Mouse (Mus musculus): ENCODE measurements around the gene Zfp777. TPM values are rescaled to one million over a fixed set of nuclear protein-coding genes. Genes with fewer than 3 reads are reported as not detected.
A peak's percentile ranks its signal among the peaks of the same experiment; 100 is the strongest.

The Zfp777 gene
- polyA plus RNA-seq, 1 experiment from 2014 or later = 11.1 TPM

GRCm38 (mm10) chr6:48067492-48067891, 18.8 kb upstream of the Zfp777 start:
- no peak overlapping the region for H3K9ac ChIP-seq (ENCODE audit: low read depth, low read length)
- H3K4me2 ChIP-seq (ENCODE audit: low read length) = no peak overlapping the region
- ATAC-seq = no peak
- 98% methylated on average over 3 of the region's 3 CpGs for WGBS
- H3K36me3 ChIP-seq (ENCODE audit: control insufficient read depth, insufficient read depth, low read length) = peaks cover 21% of the 10 kb centered on the region
- no peaks in the 10 kb centered on the region for H3K4me1 ChIP-seq (ENCODE audit: control insufficient read depth, insufficient read depth, low read depth, low read length)
- no peak overlapping the region for H3K4me3 ChIP-seq (ENCODE audit: low read length)
- no peak overlapping the region for H3K27ac ChIP-seq (ENCODE audit: low read depth, low read length)
- no peaks in the 10 kb centered on the region for H3K9me3 ChIP-seq (ENCODE audit: control insufficient read depth, low read length)
- no peaks in the 10 kb centered on the region for H3K27me3 ChIP-seq (replicated peaks; ENCODE audit: control insufficient read depth, insufficient read depth, low read length)

GRCm38 (mm10) chr6:48065587-48066075, 16.9 kb upstream of the Zfp777 start:
- ATAC-seq = no peak
- Histone ChIP-seq H3K9ac (ENCODE audit: low read depth, low read length) (no peak overlapping the region), H3K4me3 (ENCODE audit: low read length) (no peak overlapping the region), H3K36me3 (ENCODE audit: control insufficient read depth, insufficient read depth, low read length) (peaks cover 21% of the 10 kb centered on the region), H3K27me3 (replicated peaks; ENCODE audit: control insufficient read depth, insufficient read depth, low read length) (no peaks in the 10 kb centered on the region), H3K4me2 (ENCODE audit: low read length) (no peak overlapping the region), H3K4me1 (ENCODE audit: control insufficient read depth, insufficient read depth, low read depth, low read length) (no peaks in the 10 kb centered on the region), H3K27ac (ENCODE audit: low read depth, low read length) (no peak overlapping the region), H3K9me3 (ENCODE audit: control insufficient read depth, low read length) (no peaks in the 10 kb centered on the region)
- 92% methylated on average over 6 of the region's 6 CpGs for WGBS

- no peak overlapping the region for H3K9ac ChIP-seq (ENCODE audit: low read depth, low read length)
- no peak overlapping the region for H3K4me2 ChIP-seq (ENCODE audit: low read length)
- H3K36me3 ChIP-seq (ENCODE audit: control insufficient read depth, insufficient read depth, low read length) = peaks cover 21% of the 10 kb centered on the region
- H3K9me3 ChIP-seq (ENCODE audit: control insufficient read depth, low read length) = no peaks in the 10 kb centered on the region
- H3K27ac ChIP-seq (ENCODE audit: low read depth, low read length) = no peak overlapping the region
- 95% methylated on average over 13 of the region's 14 CpGs for WGBS
- no peak for ATAC-seq
- no peak overlapping the region for H3K4me3 ChIP-seq (ENCODE audit: low read length)
- no peaks in the 10 kb centered on the region for H3K27me3 ChIP-seq (replicated peaks; ENCODE audit: control insufficient read depth, insufficient read depth, low read length)
- no peaks in the 10 kb centered on the region for H3K4me1 ChIP-seq (ENCODE audit: control insufficient read depth, insufficient read depth, low read depth, low read length)
Observed at GRCm38 (mm10) chr6:48064451-48064850, 15.7 kb upstream of the Zfp777 start.

GRCm38 (mm10) chr6:48063940-48064339, 15.2 kb upstream of the Zfp777 start:
- no peak overlapping the region for H3K27ac ChIP-seq (ENCODE audit: low read depth, low read length)
- H3K4me1 ChIP-seq (ENCODE audit: control insufficient read depth, insufficient read depth, low read depth, low read length) = no peaks in the 10 kb centered on the region
- no peak overlapping the region for H3K9ac ChIP-seq (ENCODE audit: low read depth, low read length)
- H3K4me3 ChIP-seq (ENCODE audit: low read length) = no peak overlapping the region
- no peaks in the 10 kb centered on the region for H3K9me3 ChIP-seq (ENCODE audit: control insufficient read depth, low read length)
- peak; percentile 10; the same call in 1 of the 2 replicates for ATAC-seq
- H3K36me3 ChIP-seq (ENCODE audit: control insufficient read depth, insufficient read depth, low read length) = peaks cover 21% of the 10 kb centered on the region
- no peaks in the 10 kb centered on the region for H3K27me3 ChIP-seq (replicated peaks; ENCODE audit: control insufficient read depth, insufficient read depth, low read length)
- WGBS = 91% methylated on average over 28 of the region's 28 CpGs
- no peak overlapping the region for H3K4me2 ChIP-seq (ENCODE audit: low read length)

- WGBS = 94% methylated on average over 1 of the region's 1 CpGs
- Histone ChIP-seq H3K4me3 (ENCODE audit: low read length) (no peak overlapping the region), H3K4me1 (ENCODE audit: control insufficient read depth, insufficient read depth, low read depth, low read length) (no peaks in the 10 kb centered on the region), H3K9ac (ENCODE audit: low read depth, low read length) (no peak overlapping the region), H3K27me3 (replicated peaks; ENCODE audit: control insufficient read depth, insufficient read depth, low read length) (no peaks in the 10 kb centered on the region), H3K4me2 (ENCODE audit: low read length) (no peak overlapping the region), H3K27ac (ENCODE audit: low read depth, low read length) (no peak overlapping the region), H3K9me3 (ENCODE audit: control insufficient read depth, low read length) (no peaks in the 10 kb centered on the region), H3K36me3 (ENCODE audit: control insufficient read depth, insufficient read depth, low read length) (peaks cover 15% of the 10 kb centered on the region)
- no peak for ATAC-seq
Observed at GRCm38 (mm10) chr6:48060895-48061294, 12.2 kb upstream of the Zfp777 start.

GRCm38 (mm10) chr6:48060421-48060820, 11.7 kb upstream of the Zfp777 start:
- H3K36me3 ChIP-seq (ENCODE audit: control insufficient read depth, insufficient read depth, low read length) = peaks cover 15% of the 10 kb centered on the region
- no peak overlapping the region for H3K4me2 ChIP-seq (ENCODE audit: low read length)
- ATAC-seq = peak; percentile 35; the same call in 1 of the 2 replicates
- H3K27me3 ChIP-seq (replicated peaks; ENCODE audit: control insufficient read depth, insufficient read depth, low read length) = no peaks in the 10 kb centered on the region
- H3K4me3 ChIP-seq (ENCODE audit: low read length) = no peak overlapping the region
- no peaks in the 10 kb centered on the region for H3K9me3 ChIP-seq (ENCODE audit: control insufficient read depth, low read length)
- no peaks in the 10 kb centered on the region for H3K4me1 ChIP-seq (ENCODE audit: control insufficient read depth, insufficient read depth, low read depth, low read length)
- no peak overlapping the region for H3K27ac ChIP-seq (ENCODE audit: low read depth, low read length)
- 74% methylated on average over 2 of the region's 2 CpGs for WGBS
- no peak overlapping the region for H3K9ac ChIP-seq (ENCODE audit: low read depth, low read length)

- no peak overlapping the region for H3K4me2 ChIP-seq (ENCODE audit: low read length)
- H3K9me3 ChIP-seq (ENCODE audit: control insufficient read depth, low read length) = no peaks in the 10 kb centered on the region
- H3K4me1 ChIP-seq (ENCODE audit: control insufficient read depth, insufficient read depth, low read depth, low read length) = peaks cover 12% of the 10 kb centered on the region
- no peaks in the 10 kb centered on the region for H3K27me3 ChIP-seq (replicated peaks; ENCODE audit: control insufficient read depth, insufficient read depth, low read length)
- no peak overlapping the region for H3K9ac ChIP-seq (ENCODE audit: low read depth, low read length)
- no peak overlapping the region for H3K27ac ChIP-seq (ENCODE audit: low read depth, low read length)
- no peaks in the 10 kb centered on the region for H3K36me3 ChIP-seq (ENCODE audit: control insufficient read depth, insufficient read depth, low read length)
- ATAC-seq = no peak
- no peak overlapping the region for H3K4me3 ChIP-seq (ENCODE audit: low read length)
- WGBS = 71% methylated on average over 6 of the region's 6 CpGs
Observed at GRCm38 (mm10) chr6:48052136-48052535, 3.4 kb upstream of the Zfp777 start.

GRCm38 (mm10) chr6:48051666-48052065, 3.0 kb upstream of the Zfp777 start:
- 83% methylated on average over 2 of the region's 2 CpGs for WGBS
- no peak overlapping the region for H3K4me2 ChIP-seq (ENCODE audit: low read length)
- ATAC-seq = no peak

GRCm38 (mm10) chr6:48049273-48050065, 758 bp upstream of the Zfp777 start:
- Histone ChIP-seq H3K27ac (ENCODE audit: low read depth, low read length) (peak overlapping the region; percentile 94), H3K36me3 (ENCODE audit: control insufficient read depth, insufficient read depth, low read length) (peaks cover under 1% of the 10 kb centered on the region; the same call in 1 of the 2 replicates)

More at GRCm38 (mm10) chr6:48051666-48052065, 3.0 kb upstream of the Zfp777 start:
- Histone ChIP-seq H3K36me3 (ENCODE audit: control insufficient read depth, insufficient read depth, low read length) (no peaks in the 10 kb centered on the region), H3K27me3 (replicated peaks; ENCODE audit: control insufficient read depth, insufficient read depth, low read length) (no peaks in the 10 kb centered on the region), H3K4me1 (ENCODE audit: control insufficient read depth, insufficient read depth, low read depth, low read length) (peaks cover 16% of the 10 kb centered on the region), H3K27ac (ENCODE audit: low read depth, low read length) (no peak overlapping the region), H3K9ac (ENCODE audit: low read depth, low read length) (no peak overlapping the region), H3K9me3 (ENCODE audit: control insufficient read depth, low read length) (no peaks in the 10 kb centered on the region), H3K4me3 (ENCODE audit: low read length) (no peak overlapping the region)

More at GRCm38 (mm10) chr6:48049273-48050065, 758 bp upstream of the Zfp777 start:
- H3K4me2 ChIP-seq (ENCODE audit: low read length) = peak overlapping the region; percentile 83
- no peaks in the 10 kb centered on the region for H3K27me3 ChIP-seq (replicated peaks; ENCODE audit: control insufficient read depth, insufficient read depth, low read length)
- peaks cover 21% of the 10 kb centered on the region for H3K4me1 ChIP-seq (ENCODE audit: control insufficient read depth, insufficient read depth, low read depth, low read length)
- H3K4me3 ChIP-seq (ENCODE audit: low read length) = peak overlapping the region; percentile 84
- H3K9me3 ChIP-seq (ENCODE audit: control insufficient read depth, low read length) = no peaks in the 10 kb centered on the region
- 50% methylated on average over 9 of the region's 9 CpGs for whole genome bisulfite sequencing
- no peak for ATAC-seq
- H3K9ac ChIP-seq (ENCODE audit: low read depth, low read length) = peak overlapping the region; percentile 90
